Comparison of ENCODE assay signal across 10 mouse cellular contexts in the genomic region with DNA sequence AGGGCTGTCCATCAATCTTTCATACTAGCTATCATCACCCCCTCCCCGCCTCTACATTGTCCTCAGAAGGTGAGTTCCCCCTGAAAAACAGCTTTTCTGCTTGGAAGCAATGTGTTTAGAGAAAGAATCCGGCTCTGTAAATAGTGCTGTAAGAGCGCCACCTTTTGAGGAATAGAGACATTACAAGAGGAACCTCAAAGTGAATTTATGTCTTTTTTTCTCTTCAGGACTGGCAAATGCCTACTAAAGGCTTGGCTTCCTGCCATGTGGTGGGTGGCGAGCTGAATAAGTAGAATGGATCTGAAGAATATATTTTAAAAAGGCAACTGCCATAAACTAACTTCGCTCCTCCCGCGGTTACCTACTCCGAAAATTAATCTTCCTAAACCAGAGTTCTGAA. TPM values are rescaled to one million over a fixed set of nuclear protein-coding genes. Genes with fewer than 3 reads are reported as not detected.
DNase-seq lines count a peak whose midpoint lies in the region; ATAC-seq lines count a peak whose summit lies in the region.
"Had no signal": no experiment of that assay in that cellular context is flagged by ENCODE, and none has a peak within 500 bp of the region (broad histone marks: within the 10 kb centered on the region; RNA-seq: fewer than 3 reads in every experiment).

No protein-coding gene starts in this region.

- no peaks in the 10 kb centered on the region for H3K9me3 ChIP-seq in midbrain, embryonic 14.5 days (ENCODE audit: control insufficient read depth, low read length)
- H3K9me3 ChIP-seq in midbrain, embryonic 15.5 days, result no peaks in the 10 kb centered on the region

- no peak overlapping the region for H3K9ac ChIP-seq in midbrain, embryonic 14.5 days (replicated peaks; ENCODE audit: low read length)
- H3K9ac ChIP-seq in midbrain, embryonic 15.5 days, result no peak overlapping the region; the same call in 1 of the 2 replicates

- WGBS in midbrain, embryonic 14.5 days, result 26% methylated on average over 8 of the region's 8 CpGs
- WGBS in midbrain, embryonic 15.5 days, result 33% methylated on average over 8 of the region's 8 CpGs

- H3K4me1 ChIP-seq in midbrain, embryonic 14.5 days (ENCODE audit: control insufficient read depth, insufficient read depth, low read length), result peaks cover 21% of the 10 kb centered on the region
- peaks cover 32% of the 10 kb centered on the region for H3K4me1 ChIP-seq in midbrain, embryonic 15.5 days

- H3K4me3 ChIP-seq in midbrain, embryonic 14.5 days (replicated peaks; ENCODE audit: low read depth, low read length), result no peak overlapping the region
- no peak overlapping the region for H3K4me3 ChIP-seq in midbrain, embryonic 15.5 days
- H3K4me3 ChIP-seq: myocyte had no signal

- H3K27me3 ChIP-seq in midbrain, embryonic 14.5 days (ENCODE audit: control insufficient read depth, insufficient read depth, low read length), result 0 out of 2 replicates have a peak, but pooled peaks cover under 1% of the 10 kb centered on the region
- peaks cover 4% of the 10 kb centered on the region for H3K27me3 ChIP-seq in midbrain, embryonic 15.5 days (replicated peaks)

- no peak overlapping the region for H3K27ac ChIP-seq in midbrain, embryonic 14.5 days (replicated peaks; ENCODE audit: low read depth, low read length)
- no peak overlapping the region for H3K27ac ChIP-seq in midbrain, embryonic 15.5 days

- peak; percentile 41 for DNase-seq in adrenal gland, postnatal 14 days
- no peak for DNase-seq in adrenal gland, postnatal 4 days (ENCODE audit: low spot score in 2 of 2)
- DNase-seq in midbrain, embryonic 14.5 days, result peak; percentile 91
- peak; percentile 86 for DNase-seq in layer of hippocampus, adult 11-12 months (ENCODE audit: low spot score)
- DNase-seq in urinary bladder, postnatal 14 days (ENCODE audit: low spot score), result no peak

- no peak for ATAC-seq in midbrain, embryonic 14.5 days (ENCODE audit: low FRiP score, low TSS enrichment)
- ATAC-seq in midbrain, embryonic 15.5 days (replicated peaks), result no peak
- peak; percentile 63; the same call in 1 of the 2 replicates for ATAC-seq in common myeloid progenitor, adult 5-6 weeks (replicated peaks; ENCODE audit: low read depth, poor library complexity, severe bottlenecking)
- ATAC-seq in megakaryocyte progenitor cell, adult 5-6 weeks (replicated peaks; ENCODE audit: poor library complexity), result peak; percentile 69

- no peaks in the 10 kb centered on the region for H3K36me3 ChIP-seq in midbrain, embryonic 14.5 days (ENCODE audit: control insufficient read depth, insufficient read depth, low read length)
- no peaks in the 10 kb centered on the region for H3K36me3 ChIP-seq in midbrain, embryonic 15.5 days (replicated peaks)

- no peak overlapping the region for H3K4me2 ChIP-seq in midbrain, embryonic 14.5 days (ENCODE audit: low read length)
- H3K4me2 ChIP-seq in midbrain, embryonic 15.5 days, result no peak overlapping the region

RNA-seq across cellular contexts. Expression of gene Ccdc184, which starts 6.9 kb away (rescaled TPM):
- 0.70 and 0.94 TPM in 2 replicates for total RNA-seq in adrenal gland, postnatal 14 days (2021)
- total RNA-seq in adrenal gland, postnatal 4 days (2021), result 1 to 10 TPM; 2.0 TPM
- polyA plus RNA-seq in midbrain, embryonic 14.5 days (2014; fragmentation: Nextera tagmentation; extraction: Ambion mirVana), result 98.5 and 102 TPM in 2 replicates
- polyA plus RNA-seq in midbrain, embryonic 15.5 days (2015; fragmentation: Nextera tagmentation; extraction: Ambion mirVana), result 113 and 118 TPM in 2 replicates
- not detected in 2 replicates for total RNA-seq in common myeloid progenitor, adult 5-6 weeks (2017)
- not detected in 2 replicates for total RNA-seq in megakaryocyte progenitor cell, adult 5-6 weeks (2015)
- total RNA-seq in megakaryocyte progenitor cell, adult 5-6 weeks (2017), result not detected in 2 replicates

RNA-seq across cellular contexts. Expression of gene Asb8, which starts 8.4 kb away (rescaled TPM):
- total RNA-seq in adrenal gland, postnatal 14 days (2021), result 40.1 and 45.2 TPM in 2 replicates
- 10 to 100 TPM; 48.6 to 50.3 TPM for total RNA-seq in adrenal gland, postnatal 4 days (2021)
- 65.9 and 71.8 TPM in 2 replicates for polyA plus RNA-seq in midbrain, embryonic 14.5 days (2014; fragmentation: Nextera tagmentation; extraction: Ambion mirVana)
- 60.5 and 63.3 TPM in 2 replicates for polyA plus RNA-seq in midbrain, embryonic 15.5 days (2015; fragmentation: Nextera tagmentation; extraction: Ambion mirVana)
- total RNA-seq in common myeloid progenitor, adult 5-6 weeks (2017), result 17.7 and 21.9 TPM in 2 replicates
- 28.4 and 28.8 TPM in 2 replicates for total RNA-seq in megakaryocyte progenitor cell, adult 5-6 weeks (2015)
- 25.3 and 27.6 TPM in 2 replicates for total RNA-seq in megakaryocyte progenitor cell, adult 5-6 weeks (2017)

RNA-seq across cellular contexts. Expression of gene Olfr288, which starts 21.5 kb away (rescaled TPM):
- not detected in 2 replicates for total RNA-seq in adrenal gland, postnatal 14 days (2021)
- not detected for total RNA-seq in adrenal gland, postnatal 4 days (2021)
- polyA plus RNA-seq in midbrain, embryonic 14.5 days (2014; fragmentation: Nextera tagmentation; extraction: Ambion mirVana), result not detected in 2 replicates
- not detected in 2 replicates for polyA plus RNA-seq in midbrain, embryonic 15.5 days (2015; fragmentation: Nextera tagmentation; extraction: Ambion mirVana)
- total RNA-seq in common myeloid progenitor, adult 5-6 weeks (2017), result not detected in 2 replicates
- not detected in 2 replicates for total RNA-seq in megakaryocyte progenitor cell, adult 5-6 weeks (2015)
- total RNA-seq in megakaryocyte progenitor cell, adult 5-6 weeks (2017), result not detected in 2 replicates
- polyA plus RNA-seq: heart, embryonic 14.5 days; myocyte had no signal

RNA-seq across cellular contexts. Expression of gene Gm44579, which starts 47.0 kb away (rescaled TPM):
- not detected in 2 replicates for total RNA-seq in adrenal gland, postnatal 14 days (2021)
- not detected for total RNA-seq in adrenal gland, postnatal 4 days (2021)
- polyA plus RNA-seq in midbrain, embryonic 14.5 days (2014; fragmentation: Nextera tagmentation; extraction: Ambion mirVana), result not detected in 2 replicates
- 0.08 TPM in 1 of 2 replicates, not detected in the other for polyA plus RNA-seq in midbrain, embryonic 15.5 days (2015; fragmentation: Nextera tagmentation; extraction: Ambion mirVana)
- total RNA-seq in common myeloid progenitor, adult 5-6 weeks (2017), result not detected in 2 replicates
- not detected in 2 replicates for total RNA-seq in megakaryocyte progenitor cell, adult 5-6 weeks (2015)
- not detected in 2 replicates for total RNA-seq in megakaryocyte progenitor cell, adult 5-6 weeks (2017)
- polyA plus RNA-seq: heart, embryonic 14.5 days; myocyte had no signal

RNA-seq across cellular contexts. Expression of gene Olfr287, which starts 47.0 kb away (rescaled TPM):
- total RNA-seq in adrenal gland, postnatal 14 days (2021), result not detected in 2 replicates
- not detected for total RNA-seq in adrenal gland, postnatal 4 days (2021)
- 0.17 TPM in 1 of 2 replicates, not detected in the other for polyA plus RNA-seq in midbrain, embryonic 14.5 days (2014; fragmentation: Nextera tagmentation; extraction: Ambion mirVana)
- 0.22 TPM in 1 of 2 replicates, not detected in the other for polyA plus RNA-seq in midbrain, embryonic 15.5 days (2015; fragmentation: Nextera tagmentation; extraction: Ambion mirVana)
- not detected in 2 replicates for total RNA-seq in common myeloid progenitor, adult 5-6 weeks (2017)
- total RNA-seq in megakaryocyte progenitor cell, adult 5-6 weeks (2015), result 0.07 and 0.42 TPM in 2 replicates
- total RNA-seq in megakaryocyte progenitor cell, adult 5-6 weeks (2017), result not detected in 2 replicates
- polyA plus RNA-seq: heart, embryonic 14.5 days; myocyte had no signal

Comparison
In these comparisons a context has a peak if more than half of its experiments do, and no peak if none do; other contexts are left out.
1. DNase-seq: peak in adrenal gland, postnatal 14 days (single experiment), midbrain, embryonic 14.5 days (single experiment) and layer of hippocampus, adult 11-12 months (single experiment); none in adrenal gland, postnatal 4 days (0 of 2) and urinary bladder, postnatal 14 days (single experiment).
2. ATAC-seq: peak in common myeloid progenitor, adult 5-6 weeks (single experiment) and megakaryocyte progenitor cell, adult 5-6 weeks (single experiment); none in midbrain, embryonic 14.5 days (single experiment) and midbrain, embryonic 15.5 days (single experiment).